8 mouse cellular contexts compared by ENCODE assay signal in genomic region chr8:70700555-70700922, GRCm38 (mm10). TPM values are rescaled to one million over a fixed set of nuclear protein-coding genes. Genes with fewer than 3 reads are reported as not detected.
DNase-seq lines count a peak whose midpoint lies in the region; ATAC-seq and TF ChIP-seq lines count a peak whose summit lies in the region.

No protein-coding gene starts in this region.

- H3K4me3 ChIP-seq in brown adipose tissue, adult 24 weeks (ENCODE audit: insufficient read depth, low read depth, low read length) = peak overlapping the region; percentile 100
- H3K4me3 ChIP-seq in forebrain, embryonic 11.5 days (ENCODE audit: low read depth, low read length) = peak overlapping the region; percentile 91
- H3K4me3 ChIP-seq in heart, embryonic 16.5 days (ENCODE audit: low read length) = peak overlapping the region; percentile 88
- H3K4me3 ChIP-seq in liver, embryonic 14.5 days (ENCODE audit: insufficient read depth in 1 of 2, low read depth in 2 of 2, low read length in 2 of 2) = peak overlapping the region; percentile 75 to 84
- peak overlapping the region; percentile 83 for H3K4me3 ChIP-seq in neural tube, embryonic 11.5 days (ENCODE audit: low read depth, low read length)
- peak overlapping the region; percentile 99 for H3K4me3 ChIP-seq in stomach, embryonic 16.5 days (replicated peaks; ENCODE audit: low read length)

- peak; percentile 19 for ATAC-seq in forebrain, embryonic 11.5 days (replicated peaks; ENCODE audit: low FRiP score)
- peak; percentile 2; the same call in 1 of the 2 replicates for ATAC-seq in heart, embryonic 16.5 days (replicated peaks; ENCODE audit: extremely low read depth, insufficient read depth, low FRiP score)
- ATAC-seq in liver, embryonic 14.5 days (ENCODE audit: insufficient read depth) = no peak
- no peak for ATAC-seq in neural tube, embryonic 11.5 days (ENCODE audit: insufficient read depth, low FRiP score, low TSS enrichment)
- ATAC-seq in stomach, embryonic 16.5 days (ENCODE audit: insufficient read depth, low FRiP score) = peak; percentile 7

- H3K36me3 ChIP-seq in forebrain, embryonic 11.5 days (ENCODE audit: control insufficient read depth, insufficient read depth, low read length) = no peaks in the 10 kb centered on the region
- 0 out of 2 replicates have a peak, but pooled peaks cover 2% of the 10 kb centered on the region for H3K36me3 ChIP-seq in heart, embryonic 16.5 days (ENCODE audit: control insufficient read depth, insufficient read depth)
- no peaks in the 10 kb centered on the region for H3K36me3 ChIP-seq in liver, embryonic 14.5 days (replicated peaks; ENCODE audit: control insufficient read depth, insufficient read depth, low read depth)
- H3K36me3 ChIP-seq in neural tube, embryonic 11.5 days (ENCODE audit: control insufficient read depth, insufficient read depth, low read length) = no peaks in the 10 kb centered on the region
- H3K36me3 ChIP-seq in stomach, embryonic 16.5 days (ENCODE audit: control insufficient read depth, insufficient read depth, low read length) = 0 out of 2 replicates have a peak, but pooled peaks cover 5% of the 10 kb centered on the region

- H3K9me3 ChIP-seq in forebrain, embryonic 11.5 days (ENCODE audit: control insufficient read depth, low read length) = no peaks in the 10 kb centered on the region
- H3K9me3 ChIP-seq in heart, embryonic 16.5 days (replicated peaks; ENCODE audit: control insufficient read depth, low read length) = no peaks in the 10 kb centered on the region
- H3K9me3 ChIP-seq in liver, embryonic 14.5 days (ENCODE audit: control insufficient read depth, low read length) = no peaks in the 10 kb centered on the region
- H3K9me3 ChIP-seq in neural tube, embryonic 11.5 days (ENCODE audit: control insufficient read depth, low read length) = no peaks in the 10 kb centered on the region
- H3K9me3 ChIP-seq in stomach, embryonic 16.5 days (replicated peaks; ENCODE audit: control insufficient read depth, low read length) = no peaks in the 10 kb centered on the region

- H3K4me1 ChIP-seq in brown adipose tissue, adult 24 weeks (ENCODE audit: control insufficient read depth, insufficient read depth, insufficient read length, low read length) = peaks cover 19% of the 10 kb centered on the region
- H3K4me1 ChIP-seq in forebrain, embryonic 11.5 days (replicated peaks; ENCODE audit: control insufficient read depth, insufficient read depth, low read length) = peaks cover 32% of the 10 kb centered on the region
- H3K4me1 ChIP-seq in heart, embryonic 16.5 days (ENCODE audit: control insufficient read depth, insufficient read depth, low read length) = peaks cover 40% of the 10 kb centered on the region
- H3K4me1 ChIP-seq in liver, embryonic 14.5 days (replicated peaks; ENCODE audit: control insufficient read depth in 2 of 2, insufficient read depth in 2 of 2, low read length in 1 of 2) = peaks cover 26 to 27% of the 10 kb centered on the region in 2 experiments
- peaks cover 31% of the 10 kb centered on the region for H3K4me1 ChIP-seq in neural tube, embryonic 11.5 days (ENCODE audit: control insufficient read depth, insufficient read depth, low read length)
- H3K4me1 ChIP-seq in stomach, embryonic 16.5 days (ENCODE audit: control insufficient read depth, insufficient read depth, low read length) = peaks cover 46% of the 10 kb centered on the region

- H3K27me3 ChIP-seq in forebrain, embryonic 11.5 days (ENCODE audit: control insufficient read depth, insufficient read depth, low read length) = no peaks in the 10 kb centered on the region
- no peaks in the 10 kb centered on the region for H3K27me3 ChIP-seq in heart, embryonic 16.5 days (ENCODE audit: control insufficient read depth, insufficient read depth, low read length)
- H3K27me3 ChIP-seq in liver, embryonic 14.5 days (ENCODE audit: control insufficient read depth, insufficient read depth, low read length) = no peaks in the 10 kb centered on the region
- H3K27me3 ChIP-seq in neural tube, embryonic 11.5 days (ENCODE audit: control insufficient read depth, insufficient read depth, low read length) = no peaks in the 10 kb centered on the region
- H3K27me3 ChIP-seq in stomach, embryonic 16.5 days (ENCODE audit: control insufficient read depth, insufficient read depth, low read length) = no peaks in the 10 kb centered on the region

- H3K4me2 ChIP-seq in forebrain, embryonic 11.5 days (ENCODE audit: low read depth, low read length, severe bottlenecking) = peak overlapping the region; percentile 49
- H3K4me2 ChIP-seq in heart, embryonic 16.5 days (ENCODE audit: low read depth, low read length) = peak overlapping the region; percentile 73
- peak overlapping the region; percentile 70 for H3K4me2 ChIP-seq in liver, embryonic 14.5 days (ENCODE audit: low read depth)
- peak overlapping the region; percentile 49 for H3K4me2 ChIP-seq in neural tube, embryonic 11.5 days (ENCODE audit: low read depth)
- peak overlapping the region; percentile 72 for H3K4me2 ChIP-seq in stomach, embryonic 16.5 days (ENCODE audit: low read depth, low read length)

- H3K9ac ChIP-seq in forebrain, embryonic 11.5 days (ENCODE audit: low read length) = peak overlapping the region; percentile 87
- H3K9ac ChIP-seq in heart, embryonic 16.5 days (ENCODE audit: low read length) = peak overlapping the region; percentile 99
- H3K9ac ChIP-seq in liver, embryonic 14.5 days (replicated peaks) = peak overlapping the region; percentile 87
- peak overlapping the region; percentile 83 for H3K9ac ChIP-seq in neural tube, embryonic 11.5 days (ENCODE audit: low read length)
- H3K9ac ChIP-seq in stomach, embryonic 16.5 days (ENCODE audit: low read length) = peak overlapping the region; percentile 100

- peak overlapping the region; percentile 99; the same call in 1 of the 2 replicates for H3K27ac ChIP-seq in brown adipose tissue, adult 24 weeks (replicated peaks; ENCODE audit: low read depth, low read length)
- peak overlapping the region; percentile 96; the same call in 1 of the 2 replicates for H3K27ac ChIP-seq in forebrain, embryonic 11.5 days (ENCODE audit: low read depth, low read length)
- peak overlapping the region; percentile 99 for H3K27ac ChIP-seq in heart, embryonic 16.5 days (ENCODE audit: low read length)
- peak overlapping the region; percentile 91 for H3K27ac ChIP-seq in liver, embryonic 14.5 days
- peak overlapping the region; percentile 98 for H3K27ac ChIP-seq in neural tube, embryonic 11.5 days (ENCODE audit: low read depth, low read length)
- peak overlapping the region; percentile 99 for H3K27ac ChIP-seq in stomach, embryonic 16.5 days (ENCODE audit: low read length)

- WGBS in forebrain, embryonic 11.5 days = under 1% methylated on average over 20 of the region's 20 CpGs
- WGBS in heart, embryonic 16.5 days = under 1% methylated on average over 20 of the region's 20 CpGs
- 0% methylated on average over 20 of the region's 20 CpGs for WGBS in liver, embryonic 14.5 days (ENCODE audit: insufficient replicate concordance)
- WGBS in neural tube, embryonic 11.5 days = under 1% methylated on average over 20 of the region's 20 CpGs
- 2% methylated on average over 20 of the region's 20 CpGs for WGBS in stomach, embryonic 16.5 days

- TF ChIP-seq EP300 in liver, embryonic 14.5 days (IDR thresholded peaks at IDR 0.05; ENCODE audit: low read depth) = no peak

- DNase-seq in CD4-positive, CD25-positive, alpha-beta regulatory T cell, adult 2 months (ENCODE audit: low read depth, low spot score) = peak; percentile 96
- peak; percentile 95 for DNase-seq in forebrain, embryonic 11.5 days (ENCODE audit: low spot score)
- DNase-seq in kidney, postnatal 25 days = peak; percentile 95 to 97
- DNase-seq in liver, embryonic 14.5 days (ENCODE audit: low read depth in 3 of 3, low spot score in 3 of 3) = peak; percentile 72 to 85 (median 78)
- DNase-seq in neural tube, embryonic 11.5 days (ENCODE audit: low spot score) = peak; percentile 95

- peak; percentile 92 for TF ChIP-seq CTCF in liver, embryonic 14.5 days (IDR thresholded peaks at IDR 0.05; ENCODE audit: low read depth)

RNA-seq across cellular contexts. Expression of gene Jund, which starts 1.8 kb away (rescaled TPM):
- 106 and 111 TPM in 2 replicates for polyA plus RNA-seq in brown adipose tissue, adult 24 weeks (2012; ENCODE audit: insufficient read depth, insufficient read length, missing spikeins)
- polyA plus RNA-seq in forebrain, embryonic 11.5 days (2014; fragmentation: Nextera tagmentation; extraction: Ambion mirVana) = 128 and 157 TPM in 2 replicates
- polyA plus RNA-seq in heart, embryonic 16.5 days (2015; fragmentation: Nextera tagmentation; extraction: Ambion mirVana) = 58.7 and 59.3 TPM in 2 replicates
- polyA plus RNA-seq in liver, embryonic 14.5 days (2012; rRNA removed) = 28.4 and 29.4 TPM in 2 replicates
- 20.3 and 21.8 TPM in 2 replicates for polyA plus RNA-seq in liver, embryonic 14.5 days (2014; fragmentation: Nextera tagmentation; extraction: Ambion mirVana)
- polyA plus RNA-seq in neural tube, embryonic 11.5 days (2014; fragmentation: Nextera tagmentation; extraction: Ambion mirVana) = 167 and 171 TPM in 2 replicates
- 22.5 and 30.0 TPM in 2 replicates for polyA plus RNA-seq in stomach, embryonic 16.5 days (2015; fragmentation: Nextera tagmentation; extraction: Ambion mirVana)

RNA-seq across cellular contexts. Expression of gene Iqcn, which starts 2.7 kb away (rescaled TPM):
- not detected in 2 replicates for polyA plus RNA-seq in brown adipose tissue, adult 24 weeks (2012; ENCODE audit: insufficient read depth, insufficient read length, missing spikeins)
- polyA plus RNA-seq in forebrain, embryonic 11.5 days (2014; fragmentation: Nextera tagmentation; extraction: Ambion mirVana) = not detected in 2 replicates
- 0.05 TPM in 1 of 2 replicates, not detected in the other for polyA plus RNA-seq in heart, embryonic 16.5 days (2015; fragmentation: Nextera tagmentation; extraction: Ambion mirVana)
- polyA plus RNA-seq in liver, embryonic 14.5 days (2012; rRNA removed) = not detected in 2 replicates
- not detected in 2 replicates for polyA plus RNA-seq in liver, embryonic 14.5 days (2014; fragmentation: Nextera tagmentation; extraction: Ambion mirVana)
- not detected in 2 replicates for polyA plus RNA-seq in neural tube, embryonic 11.5 days (2014; fragmentation: Nextera tagmentation; extraction: Ambion mirVana)
- polyA plus RNA-seq in stomach, embryonic 16.5 days (2015; fragmentation: Nextera tagmentation; extraction: Ambion mirVana) = not detected in 2 replicates

RNA-seq across cellular contexts. Expression of gene Gm3336, which starts 17.8 kb away (rescaled TPM):
- not detected in 2 replicates for polyA plus RNA-seq in brown adipose tissue, adult 24 weeks (2012; ENCODE audit: insufficient read depth, insufficient read length, missing spikeins)
- polyA plus RNA-seq in forebrain, embryonic 11.5 days (2014; fragmentation: Nextera tagmentation; extraction: Ambion mirVana) = not detected in 2 replicates
- not detected in 2 replicates for polyA plus RNA-seq in heart, embryonic 16.5 days (2015; fragmentation: Nextera tagmentation; extraction: Ambion mirVana)
- polyA plus RNA-seq in liver, embryonic 14.5 days (2012; rRNA removed) = 0.04 TPM in 1 of 2 replicates, not detected in the other
- polyA plus RNA-seq in liver, embryonic 14.5 days (2014; fragmentation: Nextera tagmentation; extraction: Ambion mirVana) = 0.11 TPM in 2 replicates
- not detected in 2 replicates for polyA plus RNA-seq in neural tube, embryonic 11.5 days (2014; fragmentation: Nextera tagmentation; extraction: Ambion mirVana)
- polyA plus RNA-seq in stomach, embryonic 16.5 days (2015; fragmentation: Nextera tagmentation; extraction: Ambion mirVana) = 2.0 and 4.2 TPM in 2 replicates

RNA-seq across cellular contexts. Expression of gene Pde4c, which starts 23.0 kb away (rescaled TPM):
- polyA plus RNA-seq in brown adipose tissue, adult 24 weeks (2012; ENCODE audit: insufficient read depth, insufficient read length, missing spikeins) = 0.36 and 1.7 TPM in 2 replicates
- polyA plus RNA-seq in forebrain, embryonic 11.5 days (2014; fragmentation: Nextera tagmentation; extraction: Ambion mirVana) = 0.13 and 0.37 TPM in 2 replicates
- 0.38 and 0.55 TPM in 2 replicates for polyA plus RNA-seq in heart, embryonic 16.5 days (2015; fragmentation: Nextera tagmentation; extraction: Ambion mirVana)
- 1.6 TPM in 2 replicates for polyA plus RNA-seq in liver, embryonic 14.5 days (2012; rRNA removed)
- polyA plus RNA-seq in liver, embryonic 14.5 days (2014; fragmentation: Nextera tagmentation; extraction: Ambion mirVana) = 0.34 and 0.74 TPM in 2 replicates
- 0.42 TPM in 1 of 2 replicates, not detected in the other for polyA plus RNA-seq in neural tube, embryonic 11.5 days (2014; fragmentation: Nextera tagmentation; extraction: Ambion mirVana)
- 0.23 and 0.84 TPM in 2 replicates for polyA plus RNA-seq in stomach, embryonic 16.5 days (2015; fragmentation: Nextera tagmentation; extraction: Ambion mirVana)

RNA-seq across cellular contexts. Expression of gene Lsm4, which starts 27.5 kb away (rescaled TPM):
- 89.4 and 121 TPM in 2 replicates for polyA plus RNA-seq in brown adipose tissue, adult 24 weeks (2012; ENCODE audit: insufficient read depth, insufficient read length, missing spikeins)
- polyA plus RNA-seq in forebrain, embryonic 11.5 days (2014; fragmentation: Nextera tagmentation; extraction: Ambion mirVana) = 318 and 346 TPM in 2 replicates
- 252 and 258 TPM in 2 replicates for polyA plus RNA-seq in heart, embryonic 16.5 days (2015; fragmentation: Nextera tagmentation; extraction: Ambion mirVana)
- polyA plus RNA-seq in liver, embryonic 14.5 days (2012; rRNA removed) = 134 and 478 TPM in 2 replicates
- polyA plus RNA-seq in liver, embryonic 14.5 days (2014; fragmentation: Nextera tagmentation; extraction: Ambion mirVana) = 160 and 176 TPM in 2 replicates
- 298 and 301 TPM in 2 replicates for polyA plus RNA-seq in neural tube, embryonic 11.5 days (2014; fragmentation: Nextera tagmentation; extraction: Ambion mirVana)
- polyA plus RNA-seq in stomach, embryonic 16.5 days (2015; fragmentation: Nextera tagmentation; extraction: Ambion mirVana) = 154 and 173 TPM in 2 replicates

Comparison
In these comparisons a context has a peak if more than half of its experiments do, and no peak if none do; other contexts are left out.
1. ATAC-seq: peak in forebrain, embryonic 11.5 days (single experiment), heart, embryonic 16.5 days (single experiment) and stomach, embryonic 16.5 days (single experiment); none in liver, embryonic 14.5 days (single experiment) and neural tube, embryonic 11.5 days (single experiment).
2. Peak in every context shown above with its lines, with median percentiles within 50 percentile points of each other: DNase-seq, H3K27ac ChIP-seq, H3K4me3 ChIP-seq, H3K4me2 ChIP-seq and H3K9ac ChIP-seq.